Mouse (Mus musculus): Measurements from ENCODE around the gene Kcnk5. TPM values are rescaled to one million over a fixed set of nuclear protein-coding genes. Genes with fewer than 3 reads are reported as not detected.

Kcnk5 gene
- polyA plus RNA-seq, 1 experiment from 2014 or later, result 5.1 TPM

GRCm38 (mm10) chr14:20134965-20135671, 46.5 kb downstream of the Kcnk5 start:
- ATAC-seq, result peak; percentile 66
- no peak overlapping the region for H3K4me2 ChIP-seq (ENCODE audit: low read depth, low read length)
- WGBS (ENCODE audit: insufficient replicate concordance), result 79% methylated on average over 10 of the region's 10 CpGs

GRCm38 (mm10) chr14:20128162-20128561, 53.4 kb downstream of the Kcnk5 start:
- ATAC-seq (no peak), DNase-seq (no peak)
- 71% methylated on average over 6 of the region's 6 CpGs for WGBS (ENCODE audit: insufficient replicate concordance)
- H3K27me3 ChIP-seq (ENCODE audit: insufficient read depth, low read length), result no peaks in the 10 kb centered on the region
- H3K27ac ChIP-seq (ENCODE audit: low read depth), result no peak overlapping the region
- H3K9me3 ChIP-seq (ENCODE audit: low read length), result 0 out of 2 replicates have a peak, but pooled peaks cover 4% of the 10 kb centered on the region
- no peak overlapping the region for H3K4me2 ChIP-seq (ENCODE audit: low read depth, low read length)
- TF ChIP-seq EP300 (IDR thresholded peaks at IDR 0.05; ENCODE audit: low read depth) (no peak), CTCF (IDR thresholded peaks at IDR 0.05; ENCODE audit: low read depth) (no peak)
- no peak overlapping the region for H3K9ac ChIP-seq (replicated peaks)
- H3K4me3 ChIP-seq (ENCODE audit: low read depth, low read length), result no peak overlapping the region
- no peaks in the 10 kb centered on the region for H3K36me3 ChIP-seq (replicated peaks; ENCODE audit: insufficient read depth, low read length)
- H3K4me1 ChIP-seq (ENCODE audit: insufficient read depth), result 0 out of 2 replicates have a peak, but pooled peaks cover 3% of the 10 kb centered on the region

More at GRCm38 (mm10) chr14:20134965-20135671, 46.5 kb downstream of the Kcnk5 start:
- Histone ChIP-seq H3K4me1 (ENCODE audit: insufficient read depth) (no peaks in the 10 kb centered on the region), H3K27me3 (ENCODE audit: insufficient read depth, low read length) (no peaks in the 10 kb centered on the region), H3K9ac (replicated peaks) (no peak overlapping the region), H3K27ac (ENCODE audit: low read depth) (no peak overlapping the region), H3K4me3 (ENCODE audit: low read depth, low read length) (no peak overlapping the region), H3K36me3 (replicated peaks; ENCODE audit: insufficient read depth, low read length) (no peaks in the 10 kb centered on the region), H3K9me3 (ENCODE audit: low read length) (0 out of 2 replicates have a peak, but pooled peaks cover 4% of the 10 kb centered on the region)
- DNase-seq, result no peak
- no peak for TF ChIP-seq CTCF (IDR thresholded peaks at IDR 0.05; ENCODE audit: low read depth)
- TF ChIP-seq EP300 (IDR thresholded peaks at IDR 0.05; ENCODE audit: low read depth), result no peak

DNA sequence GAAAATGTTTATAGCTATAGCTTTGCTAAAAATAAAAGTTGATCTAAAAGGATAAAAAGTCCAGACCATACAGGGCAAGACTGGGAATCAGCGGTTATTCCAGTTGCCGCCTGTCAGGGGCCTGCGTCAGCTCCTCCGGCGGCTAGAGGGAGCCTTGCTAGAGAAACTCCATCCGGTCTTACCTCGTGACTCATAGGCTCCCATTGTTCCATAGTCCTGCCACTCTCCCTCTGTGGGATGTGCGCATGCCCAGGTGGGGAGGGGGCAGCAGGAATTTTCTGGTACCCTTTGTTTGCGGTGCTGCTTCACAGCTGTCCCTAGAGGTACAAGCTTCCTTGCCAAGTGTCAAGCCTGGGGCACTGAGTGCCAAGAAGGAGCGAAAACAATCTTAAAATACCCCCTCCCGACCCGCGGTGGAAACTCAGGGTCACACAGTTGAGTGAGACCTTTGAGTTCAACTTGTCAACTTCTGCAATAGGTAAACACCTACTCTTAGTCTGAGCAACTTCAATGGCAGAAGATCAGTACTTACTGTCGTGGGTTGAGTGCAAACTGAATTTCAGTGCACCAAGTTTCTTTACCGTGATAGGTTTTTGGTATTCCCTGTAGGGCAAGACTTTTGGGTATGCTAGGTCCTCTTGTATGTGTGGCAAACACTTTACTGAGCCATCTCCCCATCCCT, 54.1 kb downstream of the Kcnk5 start:
- DNase-seq (no peak), ATAC-seq (peak; percentile 44; the same call in 1 of the 2 replicates)
- Histone ChIP-seq H3K4me2 (ENCODE audit: low read depth, low read length) (no peak overlapping the region), H3K4me1 (ENCODE audit: insufficient read depth) (0 out of 2 replicates have a peak, but pooled peaks cover 3% of the 10 kb centered on the region), H3K36me3 (replicated peaks; ENCODE audit: insufficient read depth, low read length) (no peaks in the 10 kb centered on the region), H3K27me3 (ENCODE audit: insufficient read depth, low read length) (no peaks in the 10 kb centered on the region), H3K9me3 (ENCODE audit: low read length) (0 out of 2 replicates have a peak, but pooled peaks cover under 1% of the 10 kb centered on the region), H3K27ac (ENCODE audit: low read depth) (no peak overlapping the region), H3K9ac (replicated peaks) (no peak overlapping the region), H3K4me3 (ENCODE audit: low read depth, low read length) (no peak overlapping the region)
- TF ChIP-seq CTCF (IDR thresholded peaks at IDR 0.05; ENCODE audit: low read depth) (no peak), EP300 (IDR thresholded peaks at IDR 0.05; ENCODE audit: low read depth) (no peak)
- WGBS (ENCODE audit: insufficient replicate concordance), result 74% methylated on average over 15 of the region's 15 CpGs

DNA sequence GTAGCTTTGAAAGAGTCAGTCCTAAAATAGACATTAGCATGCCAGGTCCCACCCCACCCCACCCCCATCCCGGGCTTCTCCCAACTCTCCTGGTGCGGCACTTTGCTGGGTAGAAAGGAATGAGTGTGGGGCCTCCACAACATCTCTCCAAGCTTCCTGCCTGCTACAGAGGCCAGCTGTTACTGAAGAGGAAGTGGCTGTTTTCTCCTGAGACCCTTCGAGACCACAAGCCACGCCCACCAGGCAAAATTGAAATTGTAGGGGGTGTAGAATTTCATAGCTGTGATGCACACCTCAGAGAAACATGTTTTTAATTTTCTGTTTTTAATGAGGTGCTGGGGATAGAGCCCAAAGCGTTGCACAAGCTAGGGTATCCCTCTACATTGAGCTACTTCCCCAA, 60.7 kb downstream of the Kcnk5 start:
- no peak overlapping the region for H3K4me3 ChIP-seq (ENCODE audit: low read depth, low read length)
- H3K27me3 ChIP-seq (ENCODE audit: insufficient read depth, low read length), result no peaks in the 10 kb centered on the region
- H3K27ac ChIP-seq (ENCODE audit: low read depth), result no peak overlapping the region
- 37% methylated on average over 5 of the region's 5 CpGs for WGBS (ENCODE audit: insufficient replicate concordance)
- no peaks in the 10 kb centered on the region for H3K9me3 ChIP-seq (ENCODE audit: low read length)
- H3K9ac ChIP-seq (replicated peaks), result no peak overlapping the region
- no peaks in the 10 kb centered on the region for H3K36me3 ChIP-seq (replicated peaks; ENCODE audit: insufficient read depth, low read length)
- H3K4me1 ChIP-seq (ENCODE audit: insufficient read depth), result no peaks in the 10 kb centered on the region
- ATAC-seq (no peak), DNase-seq (peak; percentile 48)
- H3K4me2 ChIP-seq (ENCODE audit: low read depth, low read length), result no peak overlapping the region
- TF ChIP-seq EP300 (IDR thresholded peaks at IDR 0.05; ENCODE audit: low read depth) (no peak), CTCF (IDR thresholded peaks at IDR 0.05; ENCODE audit: low read depth) (no peak)

DNA sequence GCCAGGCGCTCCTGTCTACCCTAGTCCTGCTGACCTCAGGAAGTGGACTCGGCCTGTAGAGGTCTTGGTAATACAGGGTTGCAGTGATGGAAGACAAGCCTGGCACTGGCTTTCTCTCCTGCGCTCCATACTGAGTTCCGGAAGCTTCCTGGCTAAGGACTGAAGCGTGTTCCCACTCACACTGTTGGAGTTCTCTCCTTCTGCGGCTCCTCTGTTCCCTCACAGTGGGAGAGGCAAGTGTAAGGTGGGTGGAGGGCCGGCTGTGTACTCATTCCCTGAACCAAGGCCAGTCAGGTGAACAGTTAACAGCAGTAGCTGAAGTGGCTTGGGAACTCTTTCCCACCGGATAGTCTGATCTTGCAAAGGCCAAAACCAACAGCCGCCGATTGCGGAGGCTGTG, 61.6 kb downstream of the Kcnk5 start:
- H3K9me3 ChIP-seq (ENCODE audit: low read length), result no peaks in the 10 kb centered on the region
- no peak overlapping the region for H3K4me3 ChIP-seq (ENCODE audit: low read depth, low read length)
- no peak overlapping the region for H3K27ac ChIP-seq (ENCODE audit: low read depth)
- WGBS (ENCODE audit: insufficient replicate concordance), result 79% methylated on average over 11 of the region's 11 CpGs
- H3K9ac ChIP-seq (replicated peaks), result no peak overlapping the region
- DNase-seq, result no peak
- no peaks in the 10 kb centered on the region for H3K27me3 ChIP-seq (ENCODE audit: insufficient read depth, low read length)
- no peak for ATAC-seq
- TF ChIP-seq EP300 (IDR thresholded peaks at IDR 0.05; ENCODE audit: low read depth) (no peak), CTCF (IDR thresholded peaks at IDR 0.05; ENCODE audit: low read depth) (no peak)
- no peaks in the 10 kb centered on the region for H3K36me3 ChIP-seq (replicated peaks; ENCODE audit: insufficient read depth, low read length)
- no peaks in the 10 kb centered on the region for H3K4me1 ChIP-seq (ENCODE audit: insufficient read depth)
- H3K4me2 ChIP-seq (ENCODE audit: low read depth, low read length), result no peak overlapping the region

- no peak overlapping the region for H3K9ac ChIP-seq (replicated peaks)
- H3K4me2 ChIP-seq (ENCODE audit: low read depth, low read length), result no peak overlapping the region
- no peak overlapping the region for H3K4me3 ChIP-seq (ENCODE audit: low read depth, low read length)
- H3K27me3 ChIP-seq (ENCODE audit: insufficient read depth, low read length), result no peaks in the 10 kb centered on the region
- no peaks in the 10 kb centered on the region for H3K9me3 ChIP-seq (ENCODE audit: low read length)
- H3K36me3 ChIP-seq (replicated peaks; ENCODE audit: insufficient read depth, low read length), result no peaks in the 10 kb centered on the region
- TF ChIP-seq EP300 (IDR thresholded peaks at IDR 0.05; ENCODE audit: low read depth) (no peak), CTCF (IDR thresholded peaks at IDR 0.05; ENCODE audit: low read depth) (no peak)
- DNase-seq, result no peak
- no peaks in the 10 kb centered on the region for H3K4me1 ChIP-seq (ENCODE audit: insufficient read depth)
- no peak overlapping the region for H3K27ac ChIP-seq (ENCODE audit: low read depth)
- 62% methylated on average over 9 of the region's 9 CpGs for whole genome bisulfite sequencing (ENCODE audit: insufficient replicate concordance)
- no peak for ATAC-seq
These were observed 65.4 kb downstream of the Kcnk5 start for GRCm38 (mm10) chr14:20116149-20116605.

Data from liver, postnatal 0 days (tissue).